Mouse (Mus musculus): ENCODE measurements around the gene Grin3b. TPM values are rescaled to one million over a fixed set of nuclear protein-coding genes. Genes with fewer than 3 reads are reported as not detected.

Gene Grin3b
- polyA plus RNA-seq, 1 experiment, result not detected

DNA sequence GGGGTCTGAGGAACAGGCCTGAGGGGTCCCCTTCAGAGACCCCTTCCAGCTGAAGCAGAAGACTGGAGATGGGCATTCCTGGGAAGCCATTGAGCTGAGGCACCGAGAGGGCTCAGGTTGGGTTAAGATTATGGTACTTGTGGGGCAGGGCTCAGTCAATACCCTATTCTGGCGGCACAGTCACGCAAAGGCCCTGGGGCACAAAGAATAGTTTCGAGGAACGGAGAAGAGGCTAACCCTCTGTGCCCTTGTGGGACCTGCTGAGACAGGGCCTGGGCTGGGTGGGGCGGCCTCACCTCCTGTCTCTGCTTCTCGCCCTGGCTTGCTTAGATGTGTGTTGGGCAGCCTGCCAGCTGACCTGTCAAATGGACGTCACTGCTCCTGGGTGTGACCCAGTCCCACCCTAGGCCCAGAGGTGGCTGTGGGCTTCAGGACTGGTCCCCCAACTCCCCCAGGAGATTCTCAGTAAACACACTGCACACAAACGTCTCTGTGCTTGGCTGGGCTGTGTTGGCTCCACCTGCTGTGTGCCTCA, 37.3 kb upstream of the Grin3b start:
- H3K4me3 ChIP-seq (replicated peaks; ENCODE audit: control insufficient read depth, low read depth, low read length), result no peak overlapping the region
- no peak overlapping the region; the same call in 1 of the 2 replicates for H3K27ac ChIP-seq (ENCODE audit: control insufficient read depth, insufficient read depth, low read depth, low read length, poor library complexity)
- WGBS, result 78% methylated on average over 9 of the region's 9 CpGs
- no peak for TF ChIP-seq POLR2A (IDR thresholded peaks at IDR 0.05; ENCODE audit: borderline replicate concordance, control insufficient read depth, low read depth, low read length)
- no peak for TF ChIP-seq CTCF (IDR thresholded peaks at IDR 0.05; ENCODE audit: control insufficient read depth, insufficient read depth, low read length)
- peaks cover 19% of the 10 kb centered on the region for H3K4me1 ChIP-seq (ENCODE audit: control insufficient read depth, insufficient read depth, low read length)

DNA sequence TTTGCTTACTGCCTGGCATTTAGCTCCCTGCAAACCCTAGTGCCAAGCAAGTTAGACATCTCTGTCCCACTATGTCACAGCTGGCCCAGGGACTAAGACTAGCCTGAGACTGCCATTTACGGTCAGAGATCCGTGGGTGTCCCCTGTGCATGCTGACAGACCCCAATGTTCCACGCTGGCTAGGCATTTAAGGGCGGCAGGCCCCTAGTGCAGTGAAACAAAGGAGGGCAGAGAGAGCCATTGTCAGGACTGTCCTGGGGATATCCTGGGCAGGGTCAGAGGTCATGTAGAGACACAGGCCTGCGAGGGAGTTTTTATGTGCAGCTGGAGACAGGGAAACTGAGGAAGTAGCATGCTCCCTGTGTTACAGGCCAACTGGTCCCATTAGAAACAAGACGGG, 36.7 kb upstream of the Grin3b start:
- H3K27ac ChIP-seq (ENCODE audit: control insufficient read depth, insufficient read depth, low read depth, low read length, poor library complexity), result no peak overlapping the region; the same call in 1 of the 2 replicates
- TF ChIP-seq CTCF (IDR thresholded peaks at IDR 0.05; ENCODE audit: control insufficient read depth, insufficient read depth, low read length), result no peak
- H3K4me3 ChIP-seq (replicated peaks; ENCODE audit: control insufficient read depth, low read depth, low read length), result no peak overlapping the region
- peaks cover 19% of the 10 kb centered on the region for H3K4me1 ChIP-seq (ENCODE audit: control insufficient read depth, insufficient read depth, low read length)
- WGBS, result 83% methylated on average over 6 of the region's 6 CpGs

DNA sequence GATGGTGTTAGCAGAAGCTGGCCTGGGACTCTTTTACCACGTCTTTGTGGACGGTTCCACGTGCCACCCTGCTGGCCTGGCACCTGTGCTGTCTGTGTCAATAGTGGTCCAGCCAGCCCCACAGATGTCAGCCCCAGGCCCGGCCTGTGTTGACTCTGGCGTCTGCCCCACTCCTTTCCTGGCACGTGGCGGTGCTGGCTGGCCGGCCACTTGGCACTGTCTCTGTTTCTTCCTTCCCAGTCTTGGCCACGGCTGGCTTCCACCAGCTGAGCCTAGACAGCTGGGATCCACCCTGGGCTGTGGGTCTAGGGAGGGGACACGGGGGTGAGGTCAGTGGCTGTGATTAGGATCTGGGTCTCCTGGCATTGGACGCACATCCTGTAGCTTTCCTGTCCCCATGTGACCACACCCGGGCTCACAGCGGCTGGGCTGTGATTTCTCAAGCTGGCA, 36.2 kb upstream of the Grin3b start:
- no peak overlapping the region for H3K4me3 ChIP-seq (replicated peaks; ENCODE audit: control insufficient read depth, low read depth, low read length)
- 53% methylated on average over 13 of the region's 13 CpGs for WGBS
- no peak overlapping the region for H3K27ac ChIP-seq (ENCODE audit: control insufficient read depth, insufficient read depth, low read depth, low read length, poor library complexity)
- no peak for TF ChIP-seq CTCF (IDR thresholded peaks at IDR 0.05; ENCODE audit: control insufficient read depth, insufficient read depth, low read length)
- no peak for TF ChIP-seq POLR2A (IDR thresholded peaks at IDR 0.05; ENCODE audit: borderline replicate concordance, control insufficient read depth, low read depth, low read length)
- peaks cover 21% of the 10 kb centered on the region for H3K4me1 ChIP-seq (ENCODE audit: control insufficient read depth, insufficient read depth, low read length)

GRCm38 (mm10) chr10:79934794-79935569, 35.5 kb upstream of the Grin3b start:
- WGBS, result 89% methylated on average over 16 of the region's 16 CpGs
- TF ChIP-seq POLR2A (IDR thresholded peaks at IDR 0.05; ENCODE audit: borderline replicate concordance, control insufficient read depth, low read depth, low read length) (no peak), CTCF (IDR thresholded peaks at IDR 0.05; ENCODE audit: control insufficient read depth, insufficient read depth, low read length) (no peak)
- Histone ChIP-seq H3K27ac (ENCODE audit: control insufficient read depth, insufficient read depth, low read depth, low read length, poor library complexity) (no peak overlapping the region), H3K4me1 (ENCODE audit: control insufficient read depth, insufficient read depth, low read length) (peaks cover 24% of the 10 kb centered on the region), H3K4me3 (replicated peaks; ENCODE audit: control insufficient read depth, low read depth, low read length) (no peak overlapping the region)

DNA sequence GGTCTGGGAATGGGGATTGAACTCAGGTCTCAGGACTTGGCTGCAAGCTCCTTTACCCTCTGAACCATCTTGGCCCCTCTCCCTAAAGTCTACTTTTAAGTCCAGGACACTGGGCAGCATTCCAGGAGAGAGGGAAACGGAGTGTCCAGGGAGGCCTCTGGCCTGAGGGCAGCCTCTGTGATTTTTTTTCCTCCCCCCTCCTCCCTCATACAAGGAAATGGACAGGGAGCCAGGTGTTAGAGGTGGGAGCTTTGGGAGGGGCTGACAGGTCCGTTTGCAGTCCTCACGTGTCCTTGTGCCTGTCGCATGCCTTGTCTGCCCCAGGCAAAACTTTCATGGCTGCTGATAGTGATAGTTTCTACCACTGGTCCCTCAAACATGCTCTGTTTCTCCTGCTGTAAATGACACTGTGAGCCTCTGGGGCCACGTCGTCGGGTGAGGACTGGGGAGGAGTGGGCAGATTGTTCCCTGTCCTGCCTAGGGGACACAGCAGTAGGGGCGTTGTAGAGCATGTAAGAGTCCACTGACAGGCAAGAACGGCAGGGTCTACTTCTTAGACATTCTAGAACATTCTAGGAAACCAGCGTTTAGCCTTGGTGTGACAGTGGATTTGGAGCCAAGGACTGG, 34.1 kb upstream of the Grin3b start:
- peak overlapping the region; percentile 46 for H3K4me3 ChIP-seq (replicated peaks; ENCODE audit: control insufficient read depth, low read depth, low read length)
- peak overlapping the region; percentile 83 for H3K27ac ChIP-seq (ENCODE audit: control insufficient read depth, insufficient read depth, low read depth, low read length, poor library complexity)
- 24% methylated on average over 10 of the region's 10 CpGs for WGBS
- TF ChIP-seq POLR2A (IDR thresholded peaks at IDR 0.05; ENCODE audit: borderline replicate concordance, control insufficient read depth, low read depth, low read length), result no peak
- no peak for TF ChIP-seq CTCF (IDR thresholded peaks at IDR 0.05; ENCODE audit: control insufficient read depth, insufficient read depth, low read length)
- peaks cover 27% of the 10 kb centered on the region for H3K4me1 ChIP-seq (ENCODE audit: control insufficient read depth, insufficient read depth, low read length)

- Histone ChIP-seq H3K4me1 (ENCODE audit: control insufficient read depth, insufficient read depth, low read length) (peaks cover 29% of the 10 kb centered on the region), H3K4me3 (replicated peaks; ENCODE audit: control insufficient read depth, low read depth, low read length) (peak overlapping the region; percentile 46), H3K27ac (ENCODE audit: control insufficient read depth, insufficient read depth, low read depth, low read length, poor library complexity) (peak overlapping the region; percentile 83)
- 1% methylated on average over 27 of the region's 27 CpGs for WGBS
- no peak for TF ChIP-seq CTCF (IDR thresholded peaks at IDR 0.05; ENCODE audit: control insufficient read depth, insufficient read depth, low read length)
- TF ChIP-seq POLR2A (IDR thresholded peaks at IDR 0.05; ENCODE audit: borderline replicate concordance, control insufficient read depth, low read depth, low read length), result peak; percentile 43; the same call in 1 of the 2 replicates
These were observed 33.5 kb upstream of the Grin3b start for GRCm38 (mm10) chr10:79936911-79937441.

DNA sequence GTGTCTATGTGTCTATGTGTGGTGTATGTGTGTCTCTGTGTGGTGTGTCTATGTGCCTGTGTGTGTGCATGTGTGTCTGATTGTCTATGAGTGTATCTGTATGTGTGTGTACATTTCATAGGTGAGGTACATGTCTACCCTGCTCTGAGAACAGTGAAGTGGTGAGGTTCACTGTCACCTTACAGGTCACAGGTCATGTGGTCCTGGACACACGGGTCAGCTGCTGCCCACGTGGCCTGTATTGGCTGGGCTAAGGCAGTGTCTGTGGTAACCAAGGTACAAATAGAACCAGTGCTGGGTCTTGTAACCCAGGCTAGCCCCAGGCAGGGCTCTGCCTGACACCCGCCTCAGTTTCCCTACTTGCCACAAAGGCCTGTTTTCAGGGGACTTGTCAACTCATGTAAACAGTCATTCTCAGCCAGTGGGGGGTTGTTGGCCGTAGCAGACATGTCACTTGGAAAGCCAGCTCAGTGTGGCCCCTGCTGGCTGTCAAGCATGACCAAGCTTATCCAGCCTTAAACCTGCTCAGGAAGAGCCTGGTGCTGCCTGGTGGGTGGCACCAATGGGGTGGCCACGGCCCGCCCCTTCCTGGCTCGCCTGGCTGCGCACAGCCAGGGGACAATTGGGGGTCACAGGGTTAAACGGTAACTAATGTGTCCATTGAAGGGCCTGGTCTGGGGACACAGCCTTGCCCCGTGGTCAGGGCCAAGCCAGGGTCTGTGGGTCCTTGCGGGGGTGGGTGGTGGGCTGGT, 32.6 kb upstream of the Grin3b start:
- 53% methylated on average over 11 of the region's 11 CpGs for WGBS
- no peak overlapping the region for H3K4me3 ChIP-seq (replicated peaks; ENCODE audit: control insufficient read depth, low read depth, low read length)
- TF ChIP-seq POLR2A (IDR thresholded peaks at IDR 0.05; ENCODE audit: borderline replicate concordance, control insufficient read depth, low read depth, low read length) (peak; percentile 5; the same call in 1 of the 2 replicates), CTCF (IDR thresholded peaks at IDR 0.05; ENCODE audit: control insufficient read depth, insufficient read depth, low read length) (no peak)
- peak overlapping the region; percentile 32 for H3K27ac ChIP-seq (ENCODE audit: control insufficient read depth, insufficient read depth, low read depth, low read length, poor library complexity)
- peaks cover 29% of the 10 kb centered on the region for H3K4me1 ChIP-seq (ENCODE audit: control insufficient read depth, insufficient read depth, low read length)

Measured in bone marrow, adult 2 months (tissue).